Mouse (Mus musculus): Measurements from ENCODE around the gene Olfr376. TPM values are rescaled to one million over a fixed set of nuclear protein-coding genes. Genes with fewer than 3 reads are reported as not detected.

Gene Olfr376
- polyA plus RNA-seq (2012; rRNA removed), result not detected in 2 replicates

GRCm38 (mm10) chr11:73370946-73371345 is at the start of gene Olfr376:
Gene Olfr376, plus strand, starts transcription at chr11:73371246.

GRCm38 (mm10) chr11:73329442-73329841 is 41.6 kb upstream of the Olfr376 start, which contains the start of the genes Aspa, Gm49340 and Spata22:
Gene Aspa, minus strand, starts transcription at chr11:73329596.
Gene Gm49340, plus strand, starts transcription at chr11:73329741.
Gene Spata22, plus strand, starts transcription at chr11:73329741.

GRCm38 (mm10) chr11:73350483-73350882 is 20.6 kb upstream of the Olfr376 start, which contains the start of gene Olfr20:
Gene Olfr20, plus strand, starts transcription at chr11:73350783.

GRCm38 (mm10) chr11:73399514-73399913 is 28.5 kb downstream of the Olfr376 start, which contains the start of gene Olfr1:
Gene Olfr1, minus strand, starts transcription at chr11:73399614.

Other genes starting within 250 kb of the Olfr376 start
- 2.3 and 2.8 TPM in 2 replicates for gene Haspin, start 233.0 kb upstream of the Olfr376 start, polyA plus RNA-seq (2012; rRNA removed)
- 0.34 and 0.62 TPM in 2 replicates for gene P2rx5, start 210.8 kb upstream of the Olfr376 start, polyA plus RNA-seq (2012; rRNA removed)
- gene Emc6, start 194.2 kb upstream of the Olfr376 start, polyA plus RNA-seq (2012; rRNA removed), result 63.2 and 64.3 TPM in 2 replicates
- gene Tax1bp3, start 194.2 kb upstream of the Olfr376 start, polyA plus RNA-seq (2012; rRNA removed), result 147 and 171 TPM in 2 replicates
- 17.0 and 18.3 TPM in 2 replicates for gene Ctns, start 172.2 kb upstream of the Olfr376 start, polyA plus RNA-seq (2012; rRNA removed)
- gene Shpk, start 171.8 kb upstream of the Olfr376 start, polyA plus RNA-seq (2012; rRNA removed), result 10.3 and 10.8 TPM in 2 replicates
- 0.41 and 0.50 TPM in 2 replicates for gene Trpv1, start 137.0 kb upstream of the Olfr376 start, polyA plus RNA-seq (2012; rRNA removed)
- 4.7 and 7.5 TPM in 2 replicates for gene Trpv3, start 103.9 kb upstream of the Olfr376 start, polyA plus RNA-seq (2012; rRNA removed)
- 0.41 TPM in 2 replicates for gene Aspa, start 41.6 kb upstream of the Olfr376 start, polyA plus RNA-seq (2012; rRNA removed)
- gene Gm49340, start 41.5 kb upstream of the Olfr376 start, polyA plus RNA-seq (2012; rRNA removed), result not detected in 2 replicates
- gene Spata22, start 41.5 kb upstream of the Olfr376 start, polyA plus RNA-seq (2012; rRNA removed), result not detected in 2 replicates
- gene Olfr20, start 20.5 kb upstream of the Olfr376 start, polyA plus RNA-seq (2012; rRNA removed), result 0.10 TPM in 1 of 2 replicates, not detected in the other
- not detected in 2 replicates for gene Olfr1, start 28.4 kb downstream of the Olfr376 start, polyA plus RNA-seq (2012; rRNA removed)
- not detected in 2 replicates for gene Olfr378, start 57.2 kb downstream of the Olfr376 start, polyA plus RNA-seq (2012; rRNA removed)
- gene Olfr380, start 86.3 kb downstream of the Olfr376 start, polyA plus RNA-seq (2012; rRNA removed), result not detected in 2 replicates
- gene Olfr381, start 120.4 kb downstream of the Olfr376 start, polyA plus RNA-seq (2012; rRNA removed), result not detected in 2 replicates
- gene Olfr382, start 146.0 kb downstream of the Olfr376 start, polyA plus RNA-seq (2012; rRNA removed), result not detected in 2 replicates
- gene Olfr385, start 221.8 kb downstream of the Olfr376 start, polyA plus RNA-seq (2012; rRNA removed), result not detected in 2 replicates
- not detected in 2 replicates for gene Olfr384, start 227.3 kb downstream of the Olfr376 start, polyA plus RNA-seq (2012; rRNA removed)